Mouse (Mus musculus) liver, embryonic 14.5 days (tissue): Measurements from ENCODE around the gene Mars. TPM values are rescaled to one million over a fixed set of nuclear protein-coding genes. Genes with fewer than 3 reads are reported as not detected.

Source experiments
- ATAC-seq: fragments of 200-750 bp; cut with Nextera tagmentation; 2 replicates; pipeline ENCODE4 v1.8.0; 2017; ENCODE audit warnings: moderate number of reproducible peaks, mild to moderate bottlenecking, moderate library complexity; ENCODE audit not compliant: insufficient read depth
- DNase-seq, 3 experiments: peaks; one replicate each; pipeline ENCODE4 v3.0.0-alpha.2; 2012 to 2013; ENCODE audit warnings: low read depth in 3 of 3, low spot score in 3 of 3
- H3K27ac ChIP-seq: fragments of 300-500 bp; sonication (generic); 2 replicates; pipeline ENCODE4 v1.5.1; 2014; ENCODE audit warnings: moderate library complexity, mild to moderate bottlenecking, control low read depth, inconsistent platforms
- H3K27me3 ChIP-seq: fragments of 300-500 bp; sonication (generic); 2 replicates; pipeline ENCODE4 v1.6.1; 2014; ENCODE audit warnings: mild to moderate bottlenecking, low read length, moderate library complexity; ENCODE audit not compliant: control insufficient read depth, insufficient read depth
- H3K36me3 ChIP-seq: fragments of 300-500 bp; sonication (generic); replicated peaks from 2 replicates; pipeline ENCODE4 v1.6.1; 2014; ENCODE audit warnings: low read depth; ENCODE audit not compliant: control insufficient read depth, insufficient read depth
- H3K4me1 ChIP-seq, 2 experiments: fragments of 200-500 bp in 1 of 2; fragments of 300-500 bp in 1 of 2; sonication (generic) in 1 of 2; replicated peaks; 2 replicates each; pipeline ENCODE4 v1.6.1; 2012 to 2014; ENCODE audit warnings: antibody characterized with exemption in 1 of 2, inconsistent platforms in 1 of 2, low read length in 1 of 2; ENCODE audit not compliant: control insufficient read depth in 2 of 2, insufficient read depth in 2 of 2
- H3K4me2 ChIP-seq: fragments of 300-500 bp; sonication (generic); 2 replicates; pipeline ENCODE4 v1.6.1; 2014; ENCODE audit warnings: low read depth, mild to moderate bottlenecking, control low read depth, moderate library complexity
- H3K4me3 ChIP-seq, 2 experiments: fragments of 200-500 bp in 1 of 2; fragments of 300-500 bp in 1 of 2; sonication (generic) in 1 of 2; 2 replicates each; pipeline ENCODE4 v1.5.1; 2012 to 2014; ENCODE audit warnings: low read depth in 2 of 2, low read length in 2 of 2, mild to moderate bottlenecking in 2 of 2, control low read depth in 1 of 2, inconsistent platforms in 1 of 2, moderate library complexity in 1 of 2; ENCODE audit not compliant: insufficient read depth in 1 of 2
- H3K9ac ChIP-seq: fragments of 300-500 bp; sonication (generic); replicated peaks from 2 replicates; pipeline ENCODE4 v1.6.1; 2014; ENCODE audit warnings: mild to moderate bottlenecking, control low read depth, moderate library complexity
- H3K9me3 ChIP-seq: fragments of 300-500 bp; sonication (generic); 2 replicates; pipeline ENCODE4 v1.6.1; 2016; ENCODE audit warnings: low read length, mixed read lengths; ENCODE audit not compliant: control insufficient read depth
- CTCF ChIP-seq: IDR thresholded peaks from 2 replicates; pipeline ENCODE4 v1.5.1; 2016; ENCODE audit warnings: antibody characterized with exemption, low read depth, control low read depth
- EP300 ChIP-seq: IDR thresholded peaks from 2 replicates; pipeline ENCODE4 v1.6.1; 2016; ENCODE audit warnings: antibody characterized with exemption, low read depth
- WGBS: fragments of 180-500 bp; shearing (Covaris S2); extraction: QIAGEN DNeasy Blood & Tissue Kit; methylation state at CpG from one replicate; pipeline ENCODE4 v1.1.7; 2014; ENCODE audit not compliant: insufficient replicate concordance; 5-methylcytosine and 5-hydroxymethylcytosine counted together
- polyA plus RNA-seq, 2 experiments: library from polyadenylated mRNA; depleted of rRNA in 1 of 2; stranded (reverse) in 1 of 2; unstranded in 1 of 2; fragments of >200 nt; fragmentation: Nextera tagmentation in 1 of 2; extraction: Ambion mirVana in 1 of 2; gene quantifications; 2 replicates each; pipeline versions ENCODE4 v1.2.1 to v1.2.3; 2012 to 2014

Mars gene
- polyA plus RNA-seq, 2 experiments, result 63.4 to 101 TPM

DNA sequence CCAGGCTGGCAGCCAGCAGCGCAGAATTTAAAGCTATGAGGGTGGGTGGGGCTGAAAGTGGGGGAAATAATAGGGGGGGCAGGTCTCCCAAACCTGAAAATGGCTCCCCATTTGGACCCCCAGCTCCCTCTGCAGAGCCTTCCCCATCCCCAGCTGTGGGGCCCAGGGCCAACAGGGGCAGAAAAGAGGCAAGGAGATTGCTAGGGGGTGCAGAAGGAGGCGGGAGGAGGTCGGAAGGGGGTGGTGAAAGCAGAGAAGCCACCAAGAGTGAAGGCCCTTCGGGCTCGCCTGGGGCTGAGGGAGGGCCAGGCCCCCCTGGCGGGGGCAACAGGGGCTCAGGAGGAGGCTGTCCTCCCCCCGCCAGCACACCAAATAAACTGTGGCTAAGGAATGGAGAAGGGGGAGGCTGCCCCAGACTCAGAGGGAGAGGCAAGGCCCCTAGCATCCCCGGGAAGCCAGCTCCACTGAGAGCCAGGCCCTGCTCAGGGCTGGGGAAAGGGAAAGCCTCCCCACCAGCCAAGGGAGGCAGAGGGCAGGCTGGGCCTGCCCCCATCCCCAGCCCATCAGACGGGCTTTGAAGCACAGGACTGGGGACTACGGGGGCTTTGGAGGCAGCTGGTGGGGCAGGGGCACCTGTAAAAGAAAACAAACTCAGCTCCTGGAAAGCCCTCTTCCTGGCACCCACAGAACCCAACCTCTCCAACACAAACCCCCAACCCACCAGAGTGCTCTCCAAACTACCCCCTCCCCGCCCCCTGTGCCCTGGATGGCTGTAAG lies 26.7 kb downstream of the Mars start:
- H3K36me3 ChIP-seq, result peaks cover 59% of the 10 kb centered on the region
- WGBS, result 84% methylated on average over 11 of the region's 11 CpGs
- no peaks in the 10 kb centered on the region for H3K27me3 ChIP-seq
- peaks cover 0 to 20% of the 10 kb centered on the region in 2 experiments; a peak in 3 of 4 replicates for H3K4me1 ChIP-seq
- H3K9ac ChIP-seq, result no peak overlapping the region
- no peak overlapping the region for H3K27ac ChIP-seq
- ATAC-seq (no peak), DNase-seq (no peak)
- H3K9me3 ChIP-seq, result no peaks in the 10 kb centered on the region; the same call in 1 of the 2 replicates
- TF ChIP-seq CTCF (no peak), EP300 (no peak)
- H3K4me3 ChIP-seq, result no peak overlapping the region
- no peak overlapping the region for H3K4me2 ChIP-seq

DNA sequence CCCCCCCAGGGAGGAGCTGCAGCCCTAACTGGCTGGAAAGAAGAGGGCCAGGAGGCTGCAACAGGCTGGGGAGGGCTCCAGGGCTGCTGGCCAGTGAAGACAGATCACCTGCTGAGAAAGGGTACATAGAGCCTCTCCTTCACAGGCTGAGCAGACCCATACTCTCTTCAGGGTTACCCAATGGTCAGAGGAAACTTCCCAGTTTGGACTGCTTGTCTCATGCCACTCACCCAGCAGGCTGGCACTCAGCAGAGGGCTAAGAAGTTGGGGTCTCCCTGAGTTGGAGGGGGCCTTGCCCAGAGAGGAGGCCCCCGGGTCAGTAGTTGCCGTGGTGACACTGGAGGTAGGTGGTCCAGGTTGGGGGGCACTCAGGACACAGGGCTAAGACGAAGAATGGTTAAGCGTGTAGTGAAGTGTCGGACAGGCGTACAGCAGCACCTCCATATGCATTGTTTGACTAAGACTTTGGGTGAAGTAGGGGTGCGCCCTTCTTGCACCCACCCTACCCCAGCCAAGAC lies 27.4 kb downstream of the Mars start:
- no peak for DNase-seq
- TF ChIP-seq EP300 (no peak), CTCF (no peak)
- H3K36me3 ChIP-seq, result peaks cover 64% of the 10 kb centered on the region
- no peak for ATAC-seq
- H3K4me2 ChIP-seq, result no peak overlapping the region
- no peak overlapping the region for H3K4me3 ChIP-seq
- H3K27ac ChIP-seq, result no peak overlapping the region
- no peaks in the 10 kb centered on the region; the same call in 1 of the 2 replicates for H3K9me3 ChIP-seq
- no peak overlapping the region for H3K9ac ChIP-seq
- H3K27me3 ChIP-seq, result no peaks in the 10 kb centered on the region
- 94% methylated on average over 7 of the region's 7 CpGs for WGBS
- H3K4me1 ChIP-seq, result peaks cover 0 to 13% of the 10 kb centered on the region in 2 experiments; a peak in 2 of 4 replicates

DNA sequence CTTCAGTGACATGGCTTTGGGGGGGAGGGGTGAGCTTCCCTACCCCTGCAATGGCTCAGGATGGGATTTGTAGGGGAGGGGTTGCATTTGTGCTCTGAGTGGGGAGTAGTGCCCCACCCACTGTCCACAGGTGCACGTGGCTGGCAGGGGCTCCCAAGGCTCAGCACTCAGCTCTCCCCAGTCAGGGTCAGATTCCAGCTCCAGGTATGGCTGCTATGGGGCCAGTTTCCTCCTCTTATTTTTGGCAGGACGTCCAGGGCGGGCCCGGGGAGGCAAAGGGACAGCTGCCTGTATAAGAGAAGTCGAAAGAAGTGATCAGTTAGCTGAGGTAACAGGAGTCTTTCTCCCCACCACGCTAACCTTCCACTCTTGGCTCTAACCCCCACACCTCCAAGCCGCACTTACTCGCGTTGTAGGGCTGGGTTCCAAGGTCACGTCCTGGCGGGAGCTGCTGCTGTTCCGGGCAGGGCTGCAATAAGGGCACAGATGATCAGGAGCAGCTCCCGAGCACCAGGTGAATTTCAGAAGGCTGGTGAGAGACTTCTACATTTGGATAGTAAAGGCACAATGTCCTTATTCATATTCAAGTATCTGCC lies 28.9 kb downstream of the Mars start:
- ATAC-seq (no peak), DNase-seq (no peak)
- H3K9ac ChIP-seq, result no peak overlapping the region
- peaks cover 0 to 11% of the 10 kb centered on the region in 2 experiments; a peak in 2 of 4 replicates for H3K4me1 ChIP-seq
- no peaks in the 10 kb centered on the region; the same call in 1 of the 2 replicates for H3K9me3 ChIP-seq
- TF ChIP-seq CTCF, result no peak
- no peak for TF ChIP-seq EP300
- H3K27ac ChIP-seq, result no peak overlapping the region
- no peaks in the 10 kb centered on the region for H3K27me3 ChIP-seq
- no peak overlapping the region for H3K4me2 ChIP-seq
- 76% methylated on average over 13 of the region's 13 CpGs for WGBS
- peaks cover 70% of the 10 kb centered on the region for H3K36me3 ChIP-seq
- H3K4me3 ChIP-seq, result no peak overlapping the region

DNA sequence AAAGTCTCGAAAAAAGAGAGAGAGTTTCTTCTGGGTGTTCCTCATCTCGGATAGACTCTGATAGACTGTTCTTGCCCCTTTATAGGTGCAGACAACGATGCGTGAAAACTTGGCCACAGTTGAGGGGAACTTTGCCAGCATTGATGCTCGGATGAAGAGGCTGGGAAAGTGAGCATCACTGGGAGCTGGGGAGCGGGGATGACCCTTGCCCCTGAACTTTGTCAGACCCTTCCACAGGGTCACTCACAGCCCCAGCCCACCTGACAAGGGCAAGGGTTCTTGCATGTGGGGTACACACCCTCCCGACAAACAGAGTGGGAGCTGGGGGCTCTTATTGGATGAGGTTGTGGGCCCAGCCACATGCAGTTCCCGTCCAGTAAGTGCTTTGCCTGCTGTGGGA lies 30.3 kb downstream of the Mars start:
- Histone ChIP-seq H3K27ac (no peak overlapping the region), H3K36me3 (peaks cover 75% of the 10 kb centered on the region), H3K9me3 (no peaks in the 10 kb centered on the region; the same call in 1 of the 2 replicates), H3K9ac (no peak overlapping the region), H3K4me2 (no peak overlapping the region), H3K4me1 (no peaks in the 10 kb centered on the region), H3K4me3 (no peak overlapping the region), H3K27me3 (no peaks in the 10 kb centered on the region)
- WGBS, result 82% methylated on average over 8 of the region's 8 CpGs
- ATAC-seq (no peak), DNase-seq (no peak)
- TF ChIP-seq EP300 (no peak), CTCF (no peak)

DNA sequence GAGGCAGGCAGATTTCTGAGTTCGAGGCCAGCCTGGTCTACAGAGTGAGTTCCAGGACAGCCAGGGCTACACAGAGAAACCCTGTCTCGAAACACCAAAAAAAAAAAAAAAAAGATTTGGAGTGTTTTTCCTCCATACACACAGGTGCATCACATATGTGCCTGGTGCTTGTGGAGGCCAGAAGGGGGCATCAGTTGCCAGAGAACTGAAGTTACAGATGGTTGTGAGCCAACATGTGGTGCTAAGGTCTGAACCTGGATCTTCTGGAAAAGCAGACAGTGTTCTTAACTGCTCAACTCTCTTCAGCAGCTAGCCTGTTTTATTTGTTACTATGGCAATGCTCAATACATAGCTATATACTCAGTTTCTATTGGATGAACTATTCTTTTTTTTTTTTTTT lies 31.9 kb downstream of the Mars start:
- Histone ChIP-seq H3K9ac (no peak overlapping the region), H3K4me1 (no peaks in the 10 kb centered on the region), H3K27ac (no peak overlapping the region), H3K27me3 (no peaks in the 10 kb centered on the region), H3K4me3 (no peak overlapping the region), H3K9me3 (no peaks in the 10 kb centered on the region; the same call in 1 of the 2 replicates), H3K4me2 (no peak overlapping the region), H3K36me3 (peaks cover 78% of the 10 kb centered on the region)
- DNase-seq, result no peak
- 89% methylated on average over 1 of the region's 2 CpGs for WGBS
- ATAC-seq, result no peak
- peak; percentile 46 for TF ChIP-seq CTCF
- no peak for TF ChIP-seq EP300
